Mouse (Mus musculus): Measurements from ENCODE around the gene Rnf166.

DNA sequence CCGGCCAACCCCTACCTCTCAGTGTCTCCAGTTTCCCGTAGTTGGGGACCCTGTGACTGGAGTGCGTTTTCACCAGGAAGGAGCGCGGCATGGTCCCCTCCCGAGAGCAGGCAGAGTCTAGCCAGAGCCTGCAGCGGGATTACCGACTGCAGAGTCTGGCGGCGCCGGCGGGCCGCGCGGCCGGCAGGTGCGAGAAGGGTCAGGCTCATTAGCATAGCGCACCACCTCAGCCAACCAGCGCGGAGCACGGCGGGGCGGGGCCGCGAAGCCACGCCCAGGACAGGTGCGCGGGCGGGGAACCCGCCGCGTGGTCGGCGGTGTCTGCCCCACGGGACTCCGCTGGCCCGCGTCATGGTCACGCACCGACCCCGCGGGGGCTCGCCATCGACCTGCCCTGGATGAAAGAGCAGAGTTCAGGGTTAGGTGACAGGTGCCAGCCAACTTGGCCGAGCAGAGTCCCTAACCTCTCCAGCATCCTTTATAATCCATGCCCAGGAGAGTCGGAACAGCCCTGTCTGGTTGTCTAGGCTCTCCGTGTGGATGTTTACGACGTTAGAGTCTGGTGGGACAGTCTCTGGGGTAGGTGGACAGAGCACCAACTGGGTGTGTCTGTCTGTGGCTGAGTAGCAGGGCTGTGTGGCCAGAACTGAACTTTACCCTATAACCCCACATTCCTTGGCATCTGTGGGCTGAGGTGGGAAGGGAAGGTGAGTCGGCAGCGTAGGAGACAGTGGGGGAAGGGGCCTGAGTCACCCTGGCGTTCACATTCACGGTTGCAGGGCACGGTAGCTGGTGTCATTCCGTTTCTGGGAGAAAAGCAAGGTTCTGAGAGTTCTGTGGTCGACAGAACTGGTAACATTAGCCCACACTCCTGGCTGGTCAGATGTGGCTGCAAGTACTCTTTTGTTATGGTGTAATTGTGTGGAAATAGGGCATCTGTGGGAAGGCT lies 15.1 kb downstream of the Rnf166 start, which contains the start of gene Snai3:
- TF ChIP-seq TAL1 (IDR thresholded peaks at IDR 0.05; ENCODE audit: low read length) (no peak), GATA1 (IDR thresholded peaks at IDR 0.05; ENCODE audit: low read length) (no peak)

Data from erythroblast, embryonic 14.5 days (primary cell).